Mouse (Mus musculus) kidney, postnatal 0 days (tissue): ENCODE results near the gene Plekha3. TPM values are rescaled to one million over a fixed set of nuclear protein-coding genes. Genes with fewer than 3 reads are reported as not detected.

ENCODE experiments used
- ATAC-seq: fragments of 200-750 bp; cut with Nextera tagmentation; replicated peaks from 2 replicates; pipeline ENCODE4 v1.8.0; 2017; ENCODE audit warnings: low read depth, moderate number of reproducible peaks, moderate TSS enrichment, moderate library complexity; ENCODE audit not compliant: low FRiP score
- DNase-seq: peaks from one replicate; pipeline ENCODE4 v3.0.0-alpha.2; 2016; ENCODE audit warnings: low spot score
- H3K27ac ChIP-seq: fragments of 300-500 bp; sonication (generic); 2 replicates; pipeline ENCODE4 v1.5.1; 2014; ENCODE audit warnings: mild to moderate bottlenecking
- H3K27me3 ChIP-seq: fragments of 300-500 bp; sonication (generic); 2 replicates; pipeline ENCODE4 v1.6.1; 2014; ENCODE audit warnings: low read length, mixed read lengths; ENCODE audit not compliant: insufficient read depth
- H3K36me3 ChIP-seq: fragments of 300-500 bp; sonication (generic); 2 replicates; pipeline ENCODE4 v1.6.1; 2014; ENCODE audit warnings: low read length, mixed read lengths; ENCODE audit not compliant: insufficient read depth
- H3K4me1 ChIP-seq: fragments of 300-500 bp; sonication (generic); replicated peaks from 2 replicates; pipeline ENCODE4 v1.6.1; 2014; ENCODE audit warnings: antibody characterized with exemption, low read length, mixed read lengths; ENCODE audit not compliant: insufficient read depth
- H3K4me2 ChIP-seq: fragments of 300-500 bp; sonication (generic); 2 replicates; pipeline ENCODE4 v1.6.1; 2014; ENCODE audit warnings: mild to moderate bottlenecking, low read length, moderate library complexity, mixed read lengths
- H3K4me3 ChIP-seq: fragments of 300-500 bp; sonication (generic); replicated peaks from 2 replicates; pipeline ENCODE4 v1.5.1; 2014; ENCODE audit warnings: low read depth, low read length
- H3K9ac ChIP-seq: fragments of 300-500 bp; sonication (generic); 2 replicates; pipeline ENCODE4 v1.6.1; 2014; ENCODE audit warnings: low read depth, low read length
- H3K9me3 ChIP-seq: fragments of 300-500 bp; sonication (generic); replicated peaks from 2 replicates; pipeline ENCODE4 v1.6.1; 2016; ENCODE audit warnings: low read length, inconsistent platforms, mixed read lengths
- CTCF ChIP-seq: IDR thresholded peaks from 2 replicates; pipeline ENCODE4 v1.5.1; 2016; ENCODE audit warnings: antibody characterized with exemption, low read depth, mild to moderate bottlenecking, moderate library complexity
- WGBS: fragments of 180-500 bp; shearing (Covaris S2); extraction: QIAGEN DNeasy Blood & Tissue Kit; methylation state at CpG from one replicate; pipeline ENCODE4 v1.1.7; 2014; 5-methylcytosine and 5-hydroxymethylcytosine counted together
- polyA plus RNA-seq: library from polyadenylated mRNA; unstranded; fragments of >200 nt; fragmentation: Nextera tagmentation; extraction: Ambion mirVana; gene quantifications from 2 replicates; pipeline ENCODE4 v1.2.1, GENCODE M21; 2015

The Plekha3 gene
- polyA plus RNA-seq, 1 experiment from 2014 or later, result 16.3 TPM

DNA sequence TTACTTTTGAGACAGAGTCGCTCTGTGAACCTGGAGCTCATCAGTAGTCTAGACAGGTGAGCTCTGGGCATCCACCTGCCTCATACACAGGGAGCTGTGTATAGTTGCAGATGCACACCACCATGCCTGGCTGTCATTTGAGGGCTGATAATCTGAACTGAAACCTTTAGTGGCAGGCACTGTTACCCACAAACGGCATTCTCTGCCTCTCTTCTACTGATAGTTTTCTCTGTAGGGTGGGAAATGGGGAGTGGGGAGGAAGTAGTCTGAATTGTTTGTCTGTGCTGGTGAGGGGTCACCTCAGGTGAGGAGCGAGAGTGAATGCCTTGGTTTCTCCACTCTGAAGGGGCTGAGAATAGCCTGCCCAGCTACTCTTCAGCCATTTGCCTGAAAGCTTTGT lies 12.5 kb downstream of the Plekha3 start:
- H3K27ac ChIP-seq, result no peak overlapping the region
- no peak overlapping the region for H3K9ac ChIP-seq
- ATAC-seq (no peak), DNase-seq (no peak)
- H3K9me3 ChIP-seq, result no peaks in the 10 kb centered on the region
- no peak for TF ChIP-seq CTCF
- H3K4me1 ChIP-seq, result no peaks in the 10 kb centered on the region
- H3K27me3 ChIP-seq, result no peaks in the 10 kb centered on the region
- peaks cover 47% of the 10 kb centered on the region for H3K36me3 ChIP-seq
- 68% methylated on average over 3 of the region's 3 CpGs for WGBS
- no peak overlapping the region for H3K4me2 ChIP-seq
- H3K4me3 ChIP-seq, result no peak overlapping the region

DNA sequence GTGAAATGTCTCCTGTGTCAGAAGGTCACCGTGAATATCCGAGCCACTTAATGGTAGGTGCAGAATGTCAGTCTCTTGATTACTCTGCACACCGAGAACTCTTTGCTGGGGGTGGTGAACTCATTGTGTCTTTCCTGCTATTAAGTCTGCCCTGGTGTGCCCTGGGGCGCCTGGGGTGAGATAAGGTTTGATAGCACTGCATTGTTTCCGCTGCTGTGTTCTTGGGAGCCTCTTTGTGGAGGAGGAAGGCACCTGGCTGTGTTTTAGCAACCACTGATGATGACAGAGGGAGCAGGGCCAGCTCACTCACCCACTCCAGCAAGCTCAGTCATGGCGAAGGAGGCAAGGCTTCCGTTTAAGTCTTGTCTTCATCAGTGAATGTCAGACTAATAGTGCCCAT lies 13.1 kb downstream of the Plekha3 start:
- TF ChIP-seq CTCF, result no peak
- WGBS, result 51% methylated on average over 7 of the region's 7 CpGs
- Histone ChIP-seq H3K27ac (no peak overlapping the region), H3K36me3 (peaks cover 47% of the 10 kb centered on the region), H3K9me3 (no peaks in the 10 kb centered on the region), H3K4me3 (no peak overlapping the region), H3K9ac (no peak overlapping the region), H3K27me3 (no peaks in the 10 kb centered on the region), H3K4me2 (no peak overlapping the region), H3K4me1 (no peaks in the 10 kb centered on the region)
- no peak for ATAC-seq
- DNase-seq, result no peak

DNA sequence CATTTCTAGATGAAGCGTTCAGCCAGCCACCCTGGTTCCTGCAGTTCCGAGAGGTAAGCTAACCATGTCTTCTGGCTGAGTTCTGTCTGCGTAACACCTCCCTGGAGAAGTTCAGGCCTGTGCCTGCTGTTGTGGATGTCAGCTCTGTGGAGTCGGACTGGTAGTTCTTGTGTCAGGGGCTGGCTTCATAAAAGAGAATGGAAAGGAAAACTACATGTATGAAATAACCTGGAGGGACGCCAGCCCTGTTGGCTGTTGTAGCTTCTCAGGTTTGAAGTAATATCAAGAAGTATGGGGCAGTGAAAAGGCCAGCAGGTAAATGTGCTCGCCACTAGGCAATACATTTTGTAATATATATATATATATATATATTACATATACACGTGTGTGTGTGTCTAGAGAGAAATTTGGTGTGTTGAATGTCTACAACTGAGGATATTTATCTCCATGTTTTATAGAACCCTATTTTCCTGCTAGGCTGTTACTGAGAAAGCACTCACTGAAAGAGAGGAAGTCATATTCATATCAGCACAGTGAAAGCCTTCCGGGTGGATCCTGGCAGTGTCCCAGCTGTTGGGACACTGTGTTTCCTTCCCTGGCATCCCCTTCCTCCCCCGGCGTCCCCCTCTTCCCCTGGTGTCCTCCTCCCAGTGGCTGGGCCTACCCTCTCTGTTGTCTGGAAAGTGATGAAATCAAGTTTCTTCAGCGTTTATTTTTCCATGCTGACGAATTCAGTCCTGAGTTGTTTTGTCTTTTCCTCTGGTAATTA lies 15.5 kb downstream of the Plekha3 start:
- Histone ChIP-seq H3K9ac (no peak overlapping the region), H3K27ac (no peak overlapping the region), H3K4me1 (no peaks in the 10 kb centered on the region), H3K9me3 (no peaks in the 10 kb centered on the region), H3K36me3 (peaks cover 49% of the 10 kb centered on the region), H3K4me2 (no peak overlapping the region), H3K4me3 (no peak overlapping the region), H3K27me3 (no peaks in the 10 kb centered on the region)
- WGBS, result 77% methylated on average over 12 of the region's 12 CpGs
- no peak for ATAC-seq
- peak; percentile 44 for DNase-seq
- no peak for TF ChIP-seq CTCF

DNA sequence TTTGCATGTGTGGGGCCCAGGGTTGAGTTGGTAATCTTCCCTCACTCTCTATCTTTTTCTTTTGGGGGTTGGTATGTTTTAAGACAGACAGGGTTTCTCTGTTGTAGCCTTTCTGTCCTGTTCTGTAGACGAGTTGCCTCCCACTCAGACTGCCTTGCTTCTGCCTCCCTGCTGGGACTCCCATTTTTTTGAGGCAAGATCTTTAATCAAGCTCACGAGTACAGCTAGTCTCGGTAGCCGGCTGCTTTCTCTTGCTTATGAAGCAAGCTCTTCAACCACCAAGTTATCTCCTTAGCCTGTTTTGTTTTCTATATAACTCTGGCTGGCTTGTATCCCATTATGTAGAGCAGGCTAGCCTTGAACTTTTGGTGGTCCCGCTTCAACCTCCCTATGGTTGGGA lies 18.7 kb downstream of the Plekha3 start:
- 72% methylated on average over 5 of the region's 5 CpGs for WGBS
- peaks cover 41% of the 10 kb centered on the region for H3K36me3 ChIP-seq
- H3K27ac ChIP-seq, result no peak overlapping the region
- DNase-seq (no peak), ATAC-seq (no peak)
- no peaks in the 10 kb centered on the region for H3K9me3 ChIP-seq
- TF ChIP-seq CTCF, result no peak
- no peaks in the 10 kb centered on the region for H3K27me3 ChIP-seq
- H3K9ac ChIP-seq, result no peak overlapping the region
- H3K4me2 ChIP-seq, result no peak overlapping the region
- H3K4me1 ChIP-seq, result no peaks in the 10 kb centered on the region
- H3K4me3 ChIP-seq, result no peak overlapping the region

DNA sequence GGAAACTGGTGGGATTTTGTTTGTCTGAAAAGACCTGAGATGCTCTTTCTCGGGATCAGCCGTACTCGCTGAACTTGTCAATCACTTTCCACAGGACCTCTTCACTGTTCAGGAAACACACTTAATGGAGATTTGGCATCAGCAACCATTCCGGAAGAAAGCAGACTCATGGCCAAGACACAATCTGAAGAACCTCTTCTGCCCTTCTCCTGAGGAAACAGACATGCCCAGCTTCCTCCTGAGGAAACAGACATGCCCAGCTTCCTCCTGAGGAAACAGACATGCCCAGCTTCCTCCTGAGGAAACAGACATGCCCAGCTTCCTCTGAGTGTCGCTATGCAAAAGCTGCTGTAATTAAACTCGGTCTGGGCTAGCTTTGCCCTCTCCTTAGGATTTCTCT lies 20.2 kb downstream of the Plekha3 start:
- Histone ChIP-seq H3K27me3 (no peaks in the 10 kb centered on the region), H3K27ac (no peak overlapping the region), H3K4me3 (no peak overlapping the region), H3K9ac (no peak overlapping the region), H3K9me3 (no peaks in the 10 kb centered on the region), H3K36me3 (peaks cover 41% of the 10 kb centered on the region), H3K4me2 (no peak overlapping the region), H3K4me1 (no peaks in the 10 kb centered on the region)
- no peak for TF ChIP-seq CTCF
- ATAC-seq (no peak), DNase-seq (no peak)
- WGBS, result 76% methylated on average over 6 of the region's 6 CpGs

DNA sequence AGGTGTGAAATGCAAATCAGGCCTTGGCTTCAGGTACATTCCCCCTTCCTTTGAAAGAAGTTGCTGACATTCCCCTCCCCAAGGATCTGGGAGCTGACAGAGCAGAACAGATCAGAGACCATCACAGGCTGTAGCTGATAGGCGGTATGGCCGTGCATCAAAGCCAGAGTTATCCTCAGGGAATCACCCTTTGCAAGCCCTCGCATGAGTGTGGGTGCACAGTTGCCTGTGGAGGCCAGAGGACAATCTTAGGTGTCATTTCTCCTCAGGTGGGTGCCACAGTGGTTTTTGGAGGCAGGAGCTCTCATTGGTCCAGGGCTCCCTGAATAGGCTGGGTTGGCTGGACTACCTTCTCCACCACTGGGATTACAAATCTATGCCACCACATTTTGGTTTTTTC lies 27.1 kb downstream of the Plekha3 start:
- DNase-seq, result no peak
- H3K27me3 ChIP-seq, result no peaks in the 10 kb centered on the region
- H3K27ac ChIP-seq, result no peak overlapping the region
- no peak overlapping the region for H3K4me3 ChIP-seq
- WGBS, result 86% methylated on average over 3 of the region's 3 CpGs
- H3K4me1 ChIP-seq, result no peaks in the 10 kb centered on the region
- no peak for TF ChIP-seq CTCF
- no peaks in the 10 kb centered on the region for H3K9me3 ChIP-seq
- no peak overlapping the region for H3K4me2 ChIP-seq
- H3K9ac ChIP-seq, result no peak overlapping the region
- peaks cover 8% of the 10 kb centered on the region; the same call in 1 of the 2 replicates for H3K36me3 ChIP-seq
- ATAC-seq, result no peak

DNA sequence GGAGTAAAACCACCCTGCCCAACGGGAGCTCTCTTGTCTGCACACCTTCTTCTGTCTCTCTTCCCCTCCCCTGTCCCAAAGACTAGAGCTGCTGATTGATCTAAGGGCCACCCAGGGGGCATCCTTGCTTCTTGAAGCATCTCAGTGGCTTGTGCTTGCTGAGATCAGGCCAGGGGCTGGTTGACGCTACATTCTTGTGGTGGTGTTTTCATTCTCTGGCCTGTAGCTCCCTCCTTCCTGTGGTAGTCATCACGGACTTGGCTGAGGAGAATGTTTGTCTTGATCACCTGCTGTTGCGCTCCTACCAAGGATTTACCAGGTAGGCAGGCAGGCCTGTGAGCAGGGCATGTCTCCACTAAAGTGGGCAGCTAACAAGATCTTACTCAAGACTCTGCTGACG lies 27.7 kb downstream of the Plekha3 start:
- no peaks in the 10 kb centered on the region for H3K9me3 ChIP-seq
- peaks cover 2% of the 10 kb centered on the region; the same call in 1 of the 2 replicates for H3K36me3 ChIP-seq
- H3K9ac ChIP-seq, result no peak overlapping the region
- ATAC-seq (no peak), DNase-seq (no peak)
- WGBS, result 88% methylated on average over 5 of the region's 5 CpGs
- no peak for TF ChIP-seq CTCF
- H3K27me3 ChIP-seq, result no peaks in the 10 kb centered on the region
- no peak overlapping the region for H3K27ac ChIP-seq
- no peaks in the 10 kb centered on the region for H3K4me1 ChIP-seq
- no peak overlapping the region for H3K4me2 ChIP-seq
- no peak overlapping the region for H3K4me3 ChIP-seq
